Mouse (Mus musculus): ENCODE measurements around the gene Pik3r5. TPM values are rescaled to one million over a fixed set of nuclear protein-coding genes. Genes with fewer than 3 reads are reported as not detected.

Gene Pik3r5
- total and polyA plus RNA-seq, 3 experiments, result 3.2 to 5.7 TPM; not detected in 1

DNA sequence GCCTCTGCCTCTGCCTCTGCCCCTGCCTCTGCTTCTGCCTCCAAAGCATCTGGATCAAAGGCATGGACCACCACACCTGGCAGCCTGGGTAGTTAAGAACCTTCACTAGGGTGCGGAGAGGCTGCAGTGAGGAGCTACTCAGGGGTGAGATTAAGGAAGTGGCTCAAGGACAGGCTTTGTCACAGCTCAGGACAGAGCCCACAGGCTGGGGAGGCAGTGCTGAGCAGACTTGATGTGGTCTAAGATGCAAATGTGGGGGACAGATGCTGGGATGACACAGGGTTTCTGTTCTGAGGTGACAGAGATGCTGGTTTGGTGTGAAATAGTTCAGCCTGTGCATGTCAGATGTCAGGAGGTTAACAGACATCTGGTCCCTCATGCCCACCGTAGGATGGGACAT lies 70.5 kb downstream of the Pik3r5 start:
- peak; percentile 40 for DNase-seq (ENCODE audit: low read depth, low spot score)
- Histone ChIP-seq H3K4me1 (ENCODE audit: control insufficient read depth in 1 of 2, insufficient read depth in 2 of 2, low read length in 2 of 2) (peaks cover 28 to 39% of the 10 kb centered on the region in 2 experiments), H3K9ac (ENCODE audit: control insufficient read depth, low read depth, low read length, poor library complexity, severe bottlenecking) (no peak overlapping the region), H3K27ac (ENCODE audit: control insufficient read depth, low read depth, low read length) (peak overlapping the region; percentile 1; the same call in 1 of the 2 replicates), H3K27me3 (ENCODE audit: control insufficient read depth in 1 of 2, insufficient read depth in 2 of 2, low read length in 2 of 2) (no peaks in the 10 kb centered on the region), H3K79me2 (ENCODE audit: control insufficient read depth, insufficient read depth, low read length, poor library complexity) (no peaks in the 10 kb centered on the region), H3K4me3 (ENCODE audit: control insufficient read depth in 1 of 2, insufficient read depth in 1 of 2, low read depth in 2 of 2, low read length in 2 of 2) (no peak overlapping the region), H3K36me3 (ENCODE audit: control insufficient read depth in 1 of 2, insufficient read depth in 2 of 2, low read length in 2 of 2) (peaks cover 0 to 25% of the 10 kb centered on the region in 2 experiments; a peak in 2 of 4 replicates), H3K9me3 (replicated peaks; ENCODE audit: insufficient read depth, low read length) (no peaks in the 10 kb centered on the region)
- TF ChIP-seq MAZ (IDR thresholded peaks at IDR 0.05; ENCODE audit: low read depth, low read length) (no peak), GATA1 (IDR thresholded peaks at IDR 0.05; ENCODE audit: low read depth, low read length) (no peak), ZMIZ1 (IDR thresholded peaks at IDR 0.05; ENCODE audit: low read depth, low read length) (no peak), NELFE (IDR thresholded peaks at IDR 0.05; ENCODE audit: low read depth, low read length) (no peak), POLR2AphosphoS2 (IDR thresholded peaks at IDR 0.05; ENCODE audit: low read length) (no peak), MAX (IDR thresholded peaks at IDR 0.05; ENCODE audit: low read length) (no peak), SIN3A (IDR thresholded peaks at IDR 0.05; ENCODE audit: low read length) (no peak), RAD21 (IDR thresholded peaks at IDR 0.05; ENCODE audit: low read depth, low read length) (no peak), EP300 (IDR thresholded peaks at IDR 0.05; ENCODE audit: low read depth in 1 of 2, low read length in 2 of 2) (no peak), ZNF384 (IDR thresholded peaks at IDR 0.05; ENCODE audit: low read depth, low read length) (no peak), CHD2 (IDR thresholded peaks at IDR 0.05; ENCODE audit: low read length) (no peak), USF2 (IDR thresholded peaks at IDR 0.05; ENCODE audit: borderline replicate concordance in 1 of 2, insufficient read depth in 1 of 2, low read depth in 1 of 2, low read length in 2 of 2) (no peak), E2F4 (IDR thresholded peaks at IDR 0.05; ENCODE audit: borderline replicate concordance, low read depth, low read length) (no peak), USF1 (IDR thresholded peaks at IDR 0.05; ENCODE audit: low read depth, low read length) (no peak), TBP (IDR thresholded peaks at IDR 0.05; ENCODE audit: low read depth, low read length) (no peak), HCFC1 (IDR thresholded peaks at IDR 0.05; ENCODE audit: low read depth, low read length) (no peak), ETS1 (IDR thresholded peaks at IDR 0.05; ENCODE audit: low read depth, low read length) (no peak)

DNA sequence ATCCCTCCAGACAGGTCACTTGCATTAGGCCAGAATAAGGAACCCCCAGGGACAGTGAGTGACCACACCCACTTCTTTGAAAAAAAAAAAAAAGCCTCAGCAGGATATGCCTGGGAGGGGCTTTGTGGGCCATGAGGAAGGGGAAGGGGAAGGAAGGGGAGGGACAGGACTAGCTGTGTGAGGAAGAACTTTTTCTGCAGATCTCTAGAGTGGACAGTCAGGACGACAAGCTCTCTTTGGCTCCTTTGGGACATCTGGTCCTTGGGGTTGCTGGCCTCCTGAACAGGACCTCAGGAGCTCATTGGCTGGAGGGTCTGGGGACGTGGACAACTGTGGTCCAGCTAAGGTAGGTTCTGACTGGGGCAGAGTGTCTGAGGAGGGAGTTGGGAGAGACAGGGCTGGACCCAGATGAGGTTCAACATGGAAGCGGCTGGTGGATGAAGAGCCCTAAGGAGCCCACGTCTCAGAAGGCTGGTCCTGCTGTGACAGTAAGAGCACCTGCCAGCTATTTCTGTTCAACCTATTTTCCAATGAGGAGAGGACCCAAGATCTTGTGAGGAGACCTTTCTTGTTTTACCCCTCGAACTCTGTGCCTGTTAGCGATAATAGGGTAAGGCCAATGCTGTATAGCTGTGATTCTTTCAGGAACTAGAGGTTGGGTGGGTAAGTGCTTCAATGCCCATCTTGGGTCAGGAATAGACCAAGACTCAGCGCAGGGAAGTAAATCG lies 71.1 kb downstream of the Pik3r5 start, which contains the start of gene Pik3r6:
Gene Pik3r6 (plus strand): TSS at position 118 of the 728 bp plus-strand sequence.
- H3K79me2 ChIP-seq (ENCODE audit: control insufficient read depth, insufficient read depth, low read length, poor library complexity), result no peaks in the 10 kb centered on the region
- DNase-seq (ENCODE audit: low read depth, low spot score), result peak; percentile 41
- TF ChIP-seq ZC3H11A (IDR thresholded peaks at IDR 0.05; ENCODE audit: low read depth, low read length) (no peak), ZKSCAN1 (IDR thresholded peaks at IDR 0.05; ENCODE audit: low read depth, low read length) (0 out of 2 replicates have a peak, but pooled peaks have one; percentile 38), SMC3 (IDR thresholded peaks at IDR 0.05; ENCODE audit: low read depth, low read length) (no peak), KAT2A (conservative IDR thresholded peaks at IDR 0.05; ENCODE audit: low read depth, low read length) (no peak), TAL1 (IDR thresholded peaks at IDR 0.05; ENCODE audit: low read length) (no peak), E2F4 (IDR thresholded peaks at IDR 0.05; ENCODE audit: borderline replicate concordance, low read depth, low read length) (no peak), ZNF384 (IDR thresholded peaks at IDR 0.05; ENCODE audit: low read depth, low read length) (peak; percentile 94), JUND (IDR thresholded peaks at IDR 0.05; ENCODE audit: low read depth, low read length) (no peak), UBTF (IDR thresholded peaks at IDR 0.05; ENCODE audit: borderline replicate concordance, insufficient read depth, low read depth, low read length) (no peak), CHD2 (IDR thresholded peaks at IDR 0.05; ENCODE audit: low read length) (no peak), MXI1 (IDR thresholded peaks at IDR 0.05; ENCODE audit: low read depth, low read length) (no peak), CTCF (IDR thresholded peaks at IDR 0.05 in 2 of 3, conservative IDR thresholded peaks at IDR 0.05 in 1 of 3; ENCODE audit: control insufficient read depth in 1 of 3, insufficient read depth in 1 of 3, low read depth in 2 of 3, low read length in 3 of 3, poor library complexity in 1 of 3, severe bottlenecking in 1 of 3) (no peak), MAZ (IDR thresholded peaks at IDR 0.05; ENCODE audit: low read depth, low read length) (no peak), RCOR1 (IDR thresholded peaks at IDR 0.05; ENCODE audit: low read depth, low read length) (no peak)
- no peaks in the 10 kb centered on the region for H3K27me3 ChIP-seq (ENCODE audit: control insufficient read depth in 1 of 2, insufficient read depth in 2 of 2, low read length in 2 of 2)
- no peak within 1 kb of the TSS for H3K4me3 ChIP-seq (ENCODE audit: control insufficient read depth in 1 of 2, insufficient read depth in 1 of 2, low read depth in 2 of 2, low read length in 2 of 2)
- no peak within 1 kb of the TSS for H3K9ac ChIP-seq (ENCODE audit: control insufficient read depth, low read depth, low read length, poor library complexity, severe bottlenecking)
- H3K36me3 ChIP-seq (ENCODE audit: control insufficient read depth in 1 of 2, insufficient read depth in 2 of 2, low read length in 2 of 2), result peaks cover 0 to 25% of the 10 kb centered on the region in 2 experiments; a peak in 2 of 4 replicates
- H3K27ac ChIP-seq (ENCODE audit: control insufficient read depth, low read depth, low read length), result peak within 1 kb of the TSS; percentile 1; the same call in 1 of the 2 replicates
- H3K9me3 ChIP-seq (replicated peaks; ENCODE audit: insufficient read depth, low read length), result no peaks in the 10 kb centered on the region
- H3K4me1 ChIP-seq (ENCODE audit: control insufficient read depth in 1 of 2, insufficient read depth in 2 of 2, low read length in 2 of 2), result peaks cover 28 to 39% of the 10 kb centered on the region in 2 experiments
